Mouse (Mus musculus) adrenal gland, postnatal 14 days (tissue): ENCODE measurements around the gene Desi1. TPM values are rescaled to one million over a fixed set of nuclear protein-coding genes. Genes with fewer than 3 reads are reported as not detected.
"Not testable (repeated sequence)": the region's sequence is repeated elsewhere in the genome, so short reads cannot be mapped to it uniquely, and the experiment has no call there.

Experiments used
- DNase-seq: peaks from one replicate; pipeline ENCODE4 v3.0.0; 2021; ENCODE audit warnings: mixed read lengths
- total RNA-seq: library from RNA; stranded (reverse); gene quantifications from 2 replicates; pipeline ENCODE4 v1.2.3, GENCODE M21; 2021

The Desi1 gene
- total RNA-seq, 1 experiment from 2014 or later, result 74.8 TPM

GRCm38 (mm10) chr15:82019288-82019687 is 14.4 kb downstream of the Desi1 start:
- DNase-seq, result peak; percentile 23

DNA sequence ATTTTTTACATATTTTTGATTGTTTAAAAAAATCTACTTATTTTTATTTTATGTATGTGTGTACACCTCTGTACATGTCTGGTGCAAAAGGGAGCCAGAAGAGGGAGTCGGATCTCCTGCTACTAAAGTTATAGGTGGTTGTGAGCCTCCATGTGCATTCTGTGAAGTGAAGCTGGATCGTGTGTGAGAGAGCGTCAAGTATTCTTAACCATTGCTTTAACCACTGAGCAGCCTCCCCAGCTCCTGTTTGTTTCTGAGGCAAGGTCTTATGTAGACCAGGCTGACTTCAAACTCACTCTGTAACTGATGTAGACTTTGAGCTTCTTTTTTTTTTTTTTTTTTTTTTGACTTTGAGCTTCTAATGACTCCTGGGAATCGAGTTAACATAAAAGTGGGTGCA is 16.2 kb downstream of the Desi1 start:
- DNase-seq, result no peak

- DNase-seq, result no peak
Measured at GRCm38 (mm10) chr15:82016830-82017229, 16.8 kb downstream of the Desi1 start.

GRCm38 (mm10) chr15:82016101-82016808 is 17.4 kb downstream of the Desi1 start:
- DNase-seq, result peak; percentile 100

DNA sequence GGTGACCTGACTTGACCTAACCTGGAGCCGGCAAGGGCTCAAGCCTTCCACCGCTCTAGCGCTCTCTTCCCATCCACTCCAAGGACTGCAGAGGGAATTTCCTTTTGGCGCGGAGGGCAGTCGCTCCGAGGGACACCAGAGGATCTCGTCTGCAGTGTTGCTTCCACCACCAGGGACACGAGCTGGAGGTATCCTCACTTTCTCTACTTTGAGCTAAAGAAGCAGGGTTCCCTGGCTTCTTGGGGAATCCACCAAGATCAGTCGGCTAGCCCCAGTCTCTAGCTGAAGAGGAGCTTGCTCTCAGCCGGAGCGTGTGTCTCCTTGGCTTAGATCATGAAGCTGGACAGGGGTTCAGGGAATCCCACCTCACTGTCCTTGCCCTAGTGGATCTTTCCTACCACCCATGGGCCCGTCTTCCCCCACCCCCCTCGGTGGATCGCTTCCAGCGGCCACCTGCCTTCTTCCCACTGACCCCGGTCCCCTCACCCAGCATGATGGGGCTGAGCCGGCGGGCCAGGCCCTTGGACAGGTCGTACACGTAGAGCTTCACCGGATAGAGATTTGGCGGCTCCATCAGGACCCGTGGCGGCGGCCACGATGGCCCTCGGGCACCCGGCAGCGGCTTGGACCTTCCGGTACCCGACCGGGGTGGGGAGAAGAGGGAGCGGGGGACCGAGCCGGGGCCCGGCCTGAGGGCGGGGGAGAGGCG is 18.1 kb downstream of the Desi1 start:
- peak; percentile 61 for DNase-seq

- DNase-seq, result no peak
Measured at GRCm38 (mm10) chr15:82014745-82015391, 18.8 kb downstream of the Desi1 start.

DNA sequence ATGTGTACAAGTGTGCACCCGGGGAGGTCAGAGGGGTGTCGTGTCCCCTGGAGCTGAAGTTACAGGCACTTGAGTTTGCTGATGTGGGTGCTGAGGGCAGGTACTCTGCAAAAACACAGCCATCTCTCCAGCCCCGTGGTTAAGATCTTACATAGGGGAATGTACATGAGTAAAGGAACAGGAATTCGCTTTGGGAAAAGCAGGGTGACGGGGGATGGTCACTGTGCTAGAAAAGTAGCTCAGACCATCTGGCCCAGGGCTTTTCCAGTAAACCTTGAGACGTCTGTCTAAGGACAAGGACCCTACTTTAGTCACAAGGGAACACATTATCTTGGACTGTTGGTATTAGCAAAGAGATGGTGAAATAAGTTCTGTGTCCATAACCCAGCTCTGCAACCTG is 21.7 kb downstream of the Desi1 start:
- peak; percentile 67 for DNase-seq

DNA sequence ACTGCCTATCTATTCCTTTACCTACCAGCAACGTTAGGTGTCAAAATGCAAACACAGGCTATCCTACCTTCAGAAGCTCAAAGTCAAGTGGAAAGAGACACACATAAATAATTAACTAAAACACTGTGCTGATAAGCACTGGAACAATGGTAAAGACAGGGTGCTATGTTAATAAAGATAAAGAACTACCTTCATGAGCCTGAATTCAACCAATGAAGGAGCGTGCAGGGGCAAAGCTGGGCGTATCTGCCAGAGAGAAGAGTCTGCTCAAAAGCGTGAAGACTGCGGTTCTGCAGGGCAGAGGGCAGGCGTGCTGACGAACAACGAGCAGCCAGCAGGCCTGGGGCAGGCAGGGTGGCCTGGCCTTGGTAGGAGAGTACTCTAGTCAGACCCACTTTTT is 29.4 kb downstream of the Desi1 start:
- no peak for DNase-seq

DNA sequence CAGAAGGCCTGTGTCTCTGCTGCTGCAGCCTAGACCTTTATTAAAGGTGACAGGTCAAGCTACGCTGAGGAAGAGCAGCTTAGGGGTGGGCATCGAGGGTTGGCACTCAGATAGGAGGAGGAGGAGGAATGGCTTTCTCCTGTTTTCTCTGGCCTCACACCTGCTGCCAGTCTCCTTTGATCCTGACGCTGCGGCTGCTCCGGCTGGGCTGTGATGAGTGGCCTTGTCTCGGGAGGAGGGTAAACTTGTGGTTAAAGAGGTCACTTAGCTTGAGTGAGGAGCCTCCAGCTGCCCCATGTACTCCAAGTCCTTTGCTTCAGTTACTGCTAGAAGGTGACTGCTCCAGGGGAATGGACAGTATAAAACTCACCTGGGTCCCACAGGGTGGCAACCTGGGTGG is 39.7 kb downstream of the Desi1 start:
- no peak for DNase-seq

- DNase-seq, result peak; percentile 53
Measured at GRCm38 (mm10) chr15:81990549-81990948, 43.1 kb downstream of the Desi1 start.

DNA sequence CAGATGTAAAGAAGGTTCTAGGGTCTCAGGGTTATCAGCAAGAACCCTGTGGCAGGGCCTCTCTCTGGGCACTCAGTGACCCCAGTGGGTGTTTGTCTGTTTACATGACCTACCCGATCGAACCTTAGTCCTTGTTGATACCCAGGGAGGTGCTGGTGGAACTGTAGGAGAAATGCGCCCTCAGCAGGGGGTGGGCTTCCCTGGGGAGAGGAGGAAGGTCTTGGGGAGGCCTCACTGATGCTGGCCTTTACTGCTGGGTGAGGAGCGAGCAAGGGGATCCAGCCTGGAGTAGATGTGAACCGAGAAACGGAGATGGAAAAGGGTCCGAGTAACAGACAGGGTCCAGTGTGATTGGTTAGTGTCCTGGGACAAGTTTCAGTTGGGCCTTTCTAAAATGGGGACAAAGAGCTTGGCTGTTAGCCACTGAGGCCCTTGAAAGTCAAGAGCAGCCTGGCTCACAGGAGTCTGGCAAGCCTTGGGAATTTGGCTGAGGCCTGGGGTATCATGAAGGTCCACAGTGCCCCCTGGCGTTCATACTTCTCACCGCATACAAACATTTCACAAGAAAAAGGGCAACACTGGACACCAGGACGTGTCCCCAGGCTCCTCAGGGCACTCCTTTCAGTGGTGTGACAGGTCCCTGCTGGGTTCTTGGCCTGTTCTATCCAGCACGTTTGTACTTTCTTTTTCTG is 44.1 kb downstream of the Desi1 start:
- peak; percentile 95 for DNase-seq

- peak; percentile 60 for DNase-seq
Measured at GRCm38 (mm10) chr15:81987646-81988045, 46.0 kb downstream of the Desi1 start, which contains the start of gene Xrcc6. Xrcc6 (plus strand) TSS chr15:81987835.

DNA sequence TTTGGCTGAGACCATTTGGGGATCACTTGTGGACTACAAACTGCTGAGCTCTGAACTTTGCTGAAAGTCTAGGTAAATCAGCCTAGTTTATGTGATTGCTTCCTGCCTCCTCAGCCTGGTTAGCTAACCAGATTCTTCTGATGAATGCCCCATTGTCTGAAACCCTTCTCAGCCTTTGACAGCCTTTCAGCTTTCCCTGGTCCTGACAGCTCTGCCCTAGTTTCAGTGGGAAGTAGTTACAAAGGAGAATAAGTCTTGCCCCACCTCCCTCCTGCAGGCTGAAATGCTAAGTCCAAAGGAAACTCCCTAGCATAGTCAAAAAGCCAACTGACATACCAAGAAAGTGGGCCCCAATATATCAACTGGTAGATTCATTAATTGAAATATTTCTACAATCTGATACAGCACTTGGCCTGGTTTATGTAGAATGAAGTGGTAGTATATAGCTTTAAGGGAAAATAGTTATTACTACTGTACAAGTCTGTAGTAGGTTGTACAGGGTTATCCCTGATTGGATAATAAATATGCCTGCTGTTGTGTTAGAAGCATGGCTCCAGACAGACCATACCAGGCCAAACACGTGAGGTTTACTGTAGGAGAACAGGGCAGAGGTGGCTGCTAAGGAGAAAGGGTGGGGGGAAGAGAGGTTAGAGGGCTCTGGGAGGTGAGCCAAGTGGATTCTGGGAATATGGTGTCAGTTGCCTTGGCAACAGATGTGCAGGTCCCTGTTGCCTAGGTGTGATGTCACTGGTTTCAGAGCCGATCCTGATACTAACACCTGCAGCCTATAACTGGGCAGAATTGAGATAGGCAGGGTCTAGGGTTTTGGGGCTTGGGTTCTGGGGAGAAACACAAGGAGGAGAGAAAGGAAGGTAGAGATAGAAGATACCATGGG is 48.1 kb downstream of the Desi1 start:
- no peak for DNase-seq

DNA sequence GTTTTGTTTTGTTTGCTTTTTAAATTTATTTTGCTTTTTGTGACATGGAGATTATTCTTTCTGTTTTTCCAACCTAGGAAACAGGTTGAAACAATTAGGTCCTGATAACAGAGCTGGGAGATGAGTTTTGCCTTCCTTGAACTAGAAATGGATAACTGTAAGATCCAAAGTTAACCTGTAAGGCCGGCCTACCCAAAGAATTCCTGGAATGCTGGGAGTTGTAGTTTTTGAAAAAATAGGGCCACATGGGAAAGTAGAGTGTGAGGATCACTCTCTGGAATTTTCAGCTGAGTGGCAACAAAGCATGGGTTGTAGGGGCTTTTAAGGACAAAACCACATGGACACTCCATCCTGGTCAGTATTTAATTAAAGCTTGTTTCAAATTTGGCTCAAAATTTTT is 51.5 kb downstream of the Desi1 start:
- no peak for DNase-seq

DNA sequence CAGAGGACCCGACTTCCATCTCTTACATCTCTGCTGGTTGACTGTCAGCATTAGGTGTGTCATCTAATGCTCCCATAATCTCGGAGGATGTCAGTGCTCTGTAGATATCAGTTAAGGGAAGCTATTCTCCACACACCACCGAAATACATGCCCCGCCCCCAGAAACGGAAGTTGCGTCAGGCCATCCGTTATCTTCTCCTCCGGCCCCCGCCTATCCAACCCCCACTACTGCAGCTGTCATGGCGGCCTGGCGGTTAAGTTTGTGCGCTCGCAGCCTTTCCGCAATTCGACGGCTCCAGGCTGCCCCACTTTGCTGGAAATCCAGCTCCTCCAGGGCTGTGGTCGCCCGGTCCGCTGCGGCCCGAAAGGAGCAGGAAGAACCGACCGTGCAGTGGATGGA is 53.3 kb downstream of the Desi1 start, which contains the start of gene 1700029P11Rik:
Gene 1700029P11Rik (plus strand): TSS at position 220 of the 400 bp plus-strand sequence.
- no peak for DNase-seq

- DNase-seq, result not testable (repeated sequence)
Measured at GRCm38 (mm10) chr15:81975156-81975555, 58.5 kb downstream of the Desi1 start.

DNA sequence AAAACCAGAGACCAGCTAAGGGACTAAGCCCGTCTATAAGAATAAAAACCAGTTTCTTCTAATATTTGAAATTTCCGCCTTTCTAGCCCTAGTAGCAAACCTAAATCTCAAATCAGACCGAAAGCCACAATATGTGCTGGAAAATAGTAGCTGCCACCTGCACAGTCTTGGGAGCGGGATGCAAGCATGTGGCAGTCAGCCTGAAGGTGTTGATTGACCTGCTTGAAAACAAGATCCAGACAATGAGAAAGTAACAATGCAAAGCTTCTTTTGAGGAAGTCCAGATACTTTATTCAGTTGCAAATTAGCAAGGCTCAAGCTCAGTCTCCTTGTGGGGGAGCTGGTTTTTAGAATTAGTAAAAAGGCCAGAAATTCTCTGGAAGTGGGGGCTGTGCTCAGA is 63.2 kb downstream of the Desi1 start:
- DNase-seq, result not testable (repeated sequence)

DNA sequence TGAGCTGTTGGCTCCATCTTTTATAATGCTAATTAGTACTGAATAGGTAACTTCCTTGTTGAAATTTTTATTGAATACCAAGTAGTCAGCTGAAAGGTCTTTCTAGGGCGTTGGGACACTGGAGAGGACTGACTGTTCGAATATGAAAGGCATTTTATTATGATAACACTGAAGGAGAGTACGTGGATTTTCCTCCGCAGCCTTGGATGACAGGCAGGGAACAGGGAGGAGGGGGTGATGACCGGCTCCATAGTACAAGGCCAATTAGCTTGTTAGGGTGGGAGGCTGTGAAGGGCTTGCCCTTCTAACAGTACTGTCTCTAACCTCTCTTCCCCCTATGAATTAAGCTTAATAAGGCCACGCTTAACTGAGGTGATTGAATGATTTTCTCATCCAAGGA is 64.0 kb downstream of the Desi1 start:
- not testable (repeated sequence) for DNase-seq

DNA sequence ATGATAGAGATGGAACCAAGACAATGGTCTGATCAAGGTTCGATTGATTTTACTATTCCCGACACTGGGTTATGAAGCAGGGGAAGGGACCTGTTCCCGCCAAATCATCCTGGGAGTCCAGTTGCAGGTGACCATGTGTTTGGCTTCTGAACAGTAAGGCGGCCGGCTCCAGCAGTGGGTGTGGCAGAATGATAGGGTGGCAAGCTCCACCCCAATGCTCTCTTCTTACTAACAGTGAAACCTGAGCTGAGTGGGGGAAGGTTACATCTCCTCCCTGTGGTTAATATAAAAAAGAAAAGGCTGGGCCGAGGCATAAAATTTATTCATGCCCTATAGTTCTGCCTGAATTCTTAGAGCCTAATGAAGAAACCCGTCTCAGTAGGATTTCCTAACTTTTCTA is 64.5 kb downstream of the Desi1 start:
- DNase-seq, result no peak

DNA sequence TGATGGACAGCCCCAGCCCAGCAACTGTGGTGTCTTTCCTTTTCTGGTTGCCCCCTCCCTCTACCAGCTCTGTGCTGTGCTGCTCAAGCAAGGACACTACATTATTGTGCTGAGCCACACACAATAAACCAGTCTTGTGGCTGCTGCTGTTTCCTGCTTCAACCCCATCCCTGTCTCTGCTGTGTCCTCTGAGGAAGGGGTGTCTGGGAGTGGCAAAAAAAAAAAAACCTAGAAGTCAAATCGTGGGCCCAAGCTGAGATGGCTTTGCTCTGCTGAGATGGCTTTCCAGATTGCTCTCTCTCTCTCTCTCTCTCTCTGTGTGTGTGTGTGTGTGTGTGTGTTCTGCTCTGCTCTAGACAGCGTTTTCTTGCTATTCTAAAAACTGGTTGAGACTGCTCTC is 65.2 kb downstream of the Desi1 start:
- DNase-seq, result no peak

DNA sequence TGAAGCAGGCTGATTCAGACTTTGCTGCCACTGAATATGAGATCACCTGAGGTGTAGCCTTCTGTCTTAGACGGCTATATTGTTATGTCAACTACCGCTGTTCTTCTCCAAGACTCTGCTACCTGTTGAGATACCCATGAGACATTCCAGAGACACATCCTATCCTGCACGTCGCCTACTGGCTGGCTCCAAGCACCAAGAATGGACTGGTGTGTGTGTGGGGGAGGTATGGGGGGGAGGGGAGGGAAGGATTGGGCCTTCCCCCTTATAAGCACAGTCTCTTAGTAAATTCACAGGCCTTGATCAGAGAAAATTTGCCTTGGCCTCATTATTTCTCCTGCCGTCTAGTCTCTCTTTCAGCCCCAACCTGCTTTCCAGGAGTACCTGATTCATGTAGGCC is 65.8 kb downstream of the Desi1 start:
- DNase-seq, result no peak
